Mouse (Mus musculus) erythroblast, embryonic 14.5 days (primary cell): ENCODE results near the gene Cyp2b10. TPM values are rescaled to one million over a fixed set of nuclear protein-coding genes. Genes with fewer than 3 reads are reported as not detected.

ENCODE experiments used
- H3K27me3 ChIP-seq: 2 replicates; pipeline ENCODE4 v1.6.1; 2012; ENCODE audit warnings: inconsistent platforms; ENCODE audit not compliant: control insufficient read depth
- H3K36me3 ChIP-seq: 2 replicates; pipeline ENCODE4 v1.6.1; 2012; ENCODE audit warnings: mild to moderate bottlenecking, inconsistent platforms; ENCODE audit not compliant: control insufficient read depth
- H3K4me1 ChIP-seq: 2 replicates; pipeline ENCODE4 v1.6.1; 2012; ENCODE audit warnings: inconsistent platforms; ENCODE audit not compliant: control insufficient read depth
- H3K4me3 ChIP-seq: replicated peaks from 2 replicates; pipeline ENCODE3; 2012; ENCODE audit warnings: moderate library complexity, mild to moderate bottlenecking, inconsistent platforms
- H3K9me3 ChIP-seq: 2 replicates; pipeline ENCODE4 v1.6.1; 2012; ENCODE audit warnings: low read length, inconsistent platforms, mixed read lengths; ENCODE audit not compliant: control insufficient read depth
- GATA1 ChIP-seq: IDR thresholded peaks from 2 replicates; pipeline ENCODE4 v1.6.1; 2012; ENCODE audit warnings: low read length, inconsistent platforms, mixed read lengths
- TAL1 ChIP-seq: IDR thresholded peaks from 3 replicates; pipeline ENCODE4 v1.6.1; 2012; ENCODE audit warnings: low read length, inconsistent platforms, mixed read lengths
- polyA plus RNA-seq: library from polyadenylated mRNA; stranded (reverse); fragments of >175 nt; gene quantifications from 2 replicates; pipeline ENCODE4 v1.2.3, GENCODE M21; 2012

The Cyp2b10 gene
- not detected in 2 replicates for polyA plus RNA-seq

GRCm38 (mm10) chr7:25897411-25897810 lies at the start of gene Cyp2b10:
TSS of gene Cyp2b10 (plus strand) at chr7:25897620.
- Histone ChIP-seq H3K9me3 (no peaks in the 10 kb centered on the region), H3K36me3 (no peaks in the 10 kb centered on the region), H3K4me1 (peaks cover 7% of the 10 kb centered on the region), H3K27me3 (no peaks in the 10 kb centered on the region), H3K4me3 (no peak within 1 kb of the TSS)
- TF ChIP-seq GATA1 (no peak), TAL1 (no peak)

DNA sequence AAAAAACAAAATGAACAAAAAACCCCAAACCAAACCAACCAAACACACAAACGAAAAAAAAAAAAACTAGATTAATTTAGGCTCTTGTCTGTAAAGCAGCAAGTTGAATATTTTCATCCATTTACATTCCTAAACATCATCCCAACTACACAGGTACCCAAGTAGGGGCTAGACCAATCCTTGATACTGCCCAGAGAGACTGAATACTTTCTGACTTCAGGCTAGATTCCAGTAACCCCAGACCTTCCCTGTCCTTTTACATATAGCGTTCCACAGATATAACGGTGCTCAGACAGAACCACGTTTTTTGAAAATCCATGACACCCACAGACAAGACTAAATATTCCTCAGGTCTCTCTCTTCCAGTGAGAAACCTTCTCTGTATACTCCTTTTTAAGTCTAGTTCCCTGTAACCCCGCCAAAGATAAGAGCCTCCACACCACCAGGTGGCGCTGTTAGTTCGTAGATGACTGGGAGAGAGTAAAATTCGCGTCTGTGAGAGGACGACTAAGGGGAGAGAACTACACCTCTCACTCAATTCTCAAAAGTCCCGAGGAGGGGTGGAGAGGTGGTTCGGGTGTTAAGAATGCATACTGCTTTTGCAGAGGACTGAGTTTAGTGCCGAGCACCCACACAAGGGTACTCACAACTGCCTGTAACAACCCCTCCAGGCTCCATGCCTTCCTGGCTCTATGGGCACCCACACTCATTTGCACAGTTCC lies 49.5 kb upstream of the Cyp2b10 start:
- H3K36me3 ChIP-seq, result no peaks in the 10 kb centered on the region
- H3K27me3 ChIP-seq, result no peaks in the 10 kb centered on the region
- TF ChIP-seq GATA1 (no peak), TAL1 (no peak)
- H3K4me1 ChIP-seq, result peaks cover 1% of the 10 kb centered on the region; the same call in 1 of the 2 replicates
- H3K9me3 ChIP-seq, result no peaks in the 10 kb centered on the region
- H3K4me3 ChIP-seq, result peak overlapping the region; percentile 52

DNA sequence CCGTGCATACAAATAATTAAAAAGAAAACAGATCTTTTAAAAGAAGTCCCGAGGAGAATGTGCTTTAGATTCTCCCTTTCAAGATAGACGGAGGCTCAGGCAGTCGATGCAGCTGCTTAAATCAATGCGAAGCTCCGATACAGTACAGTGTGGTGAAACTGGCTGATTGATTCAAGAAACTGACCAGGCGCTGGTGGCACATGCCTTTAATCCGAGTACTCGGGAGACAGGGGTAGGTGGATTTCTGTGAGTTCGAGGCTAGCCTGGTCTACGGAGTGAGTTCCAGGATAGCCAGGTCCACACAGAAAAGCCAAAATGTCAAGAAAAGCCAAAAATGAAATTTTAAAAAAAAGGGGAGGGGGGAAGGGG lies 49.0 kb upstream of the Cyp2b10 start:
- Histone ChIP-seq H3K4me3 (peak overlapping the region; percentile 52), H3K9me3 (no peaks in the 10 kb centered on the region), H3K27me3 (no peaks in the 10 kb centered on the region), H3K36me3 (no peaks in the 10 kb centered on the region), H3K4me1 (peaks cover 1% of the 10 kb centered on the region; the same call in 1 of the 2 replicates)
- TF ChIP-seq TAL1, result no peak
- TF ChIP-seq GATA1, result no peak

- Histone ChIP-seq H3K4me3 (no peak overlapping the region), H3K4me1 (no peaks in the 10 kb centered on the region), H3K27me3 (no peaks in the 10 kb centered on the region), H3K36me3 (no peaks in the 10 kb centered on the region), H3K9me3 (no peaks in the 10 kb centered on the region)
- TF ChIP-seq TAL1 (no peak), GATA1 (no peak)
Observed at GRCm38 (mm10) chr7:25855082-25855481, 42.3 kb upstream of the Cyp2b10 start.

GRCm38 (mm10) chr7:25859962-25860870 lies 37.2 kb upstream of the Cyp2b10 start:
- Histone ChIP-seq H3K9me3 (no peaks in the 10 kb centered on the region), H3K4me1 (no peaks in the 10 kb centered on the region), H3K4me3 (no peak overlapping the region), H3K36me3 (no peaks in the 10 kb centered on the region), H3K27me3 (no peaks in the 10 kb centered on the region)
- TF ChIP-seq GATA1, result no peak
- TF ChIP-seq TAL1, result no peak

DNA sequence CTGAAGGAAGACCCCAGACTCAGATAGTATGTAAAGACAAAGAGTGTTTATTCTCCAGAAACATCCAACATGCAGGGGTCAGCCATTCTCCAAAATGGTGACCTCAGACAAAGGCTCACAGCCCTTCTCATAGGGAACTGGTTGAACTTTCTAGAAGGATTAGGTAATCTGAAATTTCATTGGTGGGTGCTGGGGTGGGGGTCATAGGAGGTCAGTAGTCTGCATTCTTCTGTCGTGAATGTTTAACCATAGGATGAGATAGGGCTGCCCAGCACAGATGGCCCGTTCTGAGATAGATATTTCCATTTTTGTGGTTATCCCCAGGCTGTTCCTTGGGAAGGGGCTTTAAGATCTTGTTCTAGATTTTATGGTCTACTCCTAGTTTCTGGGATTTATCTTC lies 35.1 kb upstream of the Cyp2b10 start:
- no peaks in the 10 kb centered on the region for H3K36me3 ChIP-seq
- peaks cover 6% of the 10 kb centered on the region; the same call in 1 of the 2 replicates for H3K9me3 ChIP-seq
- TF ChIP-seq GATA1, result no peak
- TF ChIP-seq TAL1, result no peak

GRCm38 (mm10) chr7:25863756-25864155 lies 33.7 kb upstream of the Cyp2b10 start:
- TF ChIP-seq TAL1 (no peak), GATA1 (no peak)
- Histone ChIP-seq H3K27me3 (no peaks in the 10 kb centered on the region), H3K9me3 (peaks cover 17% of the 10 kb centered on the region), H3K36me3 (no peaks in the 10 kb centered on the region), H3K4me3 (no peak overlapping the region), H3K4me1 (no peaks in the 10 kb centered on the region)

More for the DNA sequence above, 35.1 kb upstream of the Cyp2b10 start:
- no peaks in the 10 kb centered on the region for H3K27me3 ChIP-seq
- H3K4me1 ChIP-seq, result no peaks in the 10 kb centered on the region
- H3K4me3 ChIP-seq, result no peak overlapping the region

- TF ChIP-seq GATA1, result no peak
- no peak for TF ChIP-seq TAL1
- Histone ChIP-seq H3K4me3 (no peak overlapping the region), H3K4me1 (no peaks in the 10 kb centered on the region), H3K27me3 (no peaks in the 10 kb centered on the region), H3K9me3 (peaks cover 17% of the 10 kb centered on the region), H3K36me3 (no peaks in the 10 kb centered on the region)
Observed at GRCm38 (mm10) chr7:25864861-25865260, 32.6 kb upstream of the Cyp2b10 start.

DNA sequence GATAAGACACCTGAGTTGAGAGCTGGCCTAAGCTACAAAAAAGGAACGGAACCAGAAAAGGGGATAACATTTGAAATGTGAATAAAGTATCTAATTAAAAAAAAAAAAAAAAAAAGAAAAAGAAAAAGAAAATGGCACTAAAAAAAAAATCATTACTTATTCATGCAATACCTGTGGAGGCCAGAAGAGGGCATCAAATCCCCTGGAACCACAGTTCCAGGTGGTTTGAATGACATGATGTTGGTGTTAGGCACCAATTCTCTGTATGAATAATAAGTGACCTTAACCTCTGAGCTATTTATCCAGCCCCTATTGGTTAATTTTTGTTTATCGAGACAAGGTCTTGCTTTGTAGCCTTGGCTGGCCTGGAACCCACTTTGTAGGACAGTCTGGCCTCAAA lies 27.6 kb upstream of the Cyp2b10 start:
- H3K36me3 ChIP-seq, result no peaks in the 10 kb centered on the region
- TF ChIP-seq TAL1 (no peak), GATA1 (no peak)
- H3K4me1 ChIP-seq, result no peaks in the 10 kb centered on the region
- no peaks in the 10 kb centered on the region for H3K27me3 ChIP-seq
- H3K9me3 ChIP-seq, result peaks cover 17% of the 10 kb centered on the region
- no peak overlapping the region for H3K4me3 ChIP-seq
